Mouse (Mus musculus) forebrain, embryonic 10.5 days (tissue): ENCODE results near the gene Perm1. TPM values are rescaled to one million over a fixed set of nuclear protein-coding genes. Genes with fewer than 3 reads are reported as not detected.

Experiments
- DNase-seq: peaks from one replicate; pipeline ENCODE4 v3.0.0-alpha.2; 2017; ENCODE audit warnings: low spot score; ENCODE audit errors: extremely low spot score
- H3K27ac ChIP-seq: fragments of 300-500 bp; sonication (generic); 2 replicates; pipeline ENCODE4 v1.5.1; 2016; ENCODE audit warnings: mild to moderate bottlenecking
- H3K27me3 ChIP-seq: fragments of 300-500 bp; sonication (generic); 2 replicates; pipeline ENCODE4 v1.6.1; 2016; ENCODE audit warnings: mild to moderate bottlenecking; ENCODE audit not compliant: poor library complexity, severe bottlenecking
- H3K36me3 ChIP-seq: fragments of 300-500 bp; sonication (generic); replicated peaks from 2 replicates; pipeline ENCODE4 v1.6.1; 2016; ENCODE audit warnings: mild to moderate bottlenecking, moderate library complexity
- H3K4me1 ChIP-seq: fragments of 300-500 bp; sonication (generic); 2 replicates; pipeline ENCODE4 v1.6.1; 2016
- H3K4me3 ChIP-seq: fragments of 300-500 bp; sonication (generic); 2 replicates; pipeline ENCODE4 v1.5.1; 2016; ENCODE audit warnings: mild to moderate bottlenecking, moderate library complexity
- H3K9me3 ChIP-seq: fragments of 300-500 bp; sonication (generic); 2 replicates; pipeline ENCODE4 v1.6.1; 2016; ENCODE audit warnings: mild to moderate bottlenecking, moderate library complexity
- WGBS: fragments of 180-500 bp; shearing (Covaris S2); methylation state at CpG from one replicate; pipeline ENCODE4 v1.1.7; 2016; 5-methylcytosine and 5-hydroxymethylcytosine counted together
- polyA plus RNA-seq: library from polyadenylated mRNA; unstranded; fragments of >200 nt; fragmentation: Nextera tagmentation; extraction: Ambion mirVana; gene quantifications from 2 replicates; pipeline ENCODE4 v1.2.1, GENCODE M21; 2016

Gene Perm1
- polyA plus RNA-seq, 1 experiment from 2014 or later: 1.1 TPM

GRCm38 (mm10) chr4:156235360-156235770 lies 19.7 kb downstream of the Perm1 start:
- no peaks in the 10 kb centered on the region for H3K27me3 ChIP-seq
- H3K9me3 ChIP-seq: no peaks in the 10 kb centered on the region
- peak overlapping the region; percentile 93 for H3K4me3 ChIP-seq
- DNase-seq: no peak
- WGBS: 3% methylated on average over 15 of the region's 15 CpGs
- peak overlapping the region; percentile 93 for H3K27ac ChIP-seq
- peaks cover 67% of the 10 kb centered on the region for H3K36me3 ChIP-seq
- H3K4me1 ChIP-seq: peaks cover 28% of the 10 kb centered on the region

- Histone ChIP-seq H3K4me1 (peaks cover 28% of the 10 kb centered on the region), H3K4me3 (peak within 1 kb of the TSS; percentile 93), H3K27ac (peak within 1 kb of the TSS; percentile 93), H3K36me3 (peaks cover 67% of the 10 kb centered on the region), H3K9me3 (no peaks in the 10 kb centered on the region), H3K27me3 (no peaks in the 10 kb centered on the region)
- peak; percentile 95 for DNase-seq
- under 1% methylated on average over 89 of the region's 90 CpGs for WGBS
Measured at GRCm38 (mm10) chr4:156235808-156236533, 20.3 kb downstream of the Perm1 start, which contains the start of gene Noc2l. Gene Noc2l (plus strand): TSS chr4:156236010.

GRCm38 (mm10) chr4:156236651-156237447 lies 21.2 kb downstream of the Perm1 start:
- H3K4me1 ChIP-seq: peaks cover 28% of the 10 kb centered on the region
- H3K27me3 ChIP-seq: no peaks in the 10 kb centered on the region
- H3K4me3 ChIP-seq: peak overlapping the region; percentile 93
- H3K9me3 ChIP-seq: no peaks in the 10 kb centered on the region
- H3K36me3 ChIP-seq: peaks cover 67% of the 10 kb centered on the region
- no peak for DNase-seq
- peak overlapping the region; percentile 93 for H3K27ac ChIP-seq
- WGBS: 28% methylated on average over 58 of the region's 60 CpGs

GRCm38 (mm10) chr4:156249567-156249966 lies 33.9 kb downstream of the Perm1 start:
- no peaks in the 10 kb centered on the region for H3K9me3 ChIP-seq
- no peak overlapping the region for H3K4me3 ChIP-seq
- WGBS: 73% methylated on average over 11 of the region's 11 CpGs
- H3K27me3 ChIP-seq: peaks cover 32% of the 10 kb centered on the region
- no peak overlapping the region for H3K27ac ChIP-seq
- no peak for DNase-seq
- H3K4me1 ChIP-seq: peaks cover 19% of the 10 kb centered on the region
- H3K36me3 ChIP-seq: peaks cover 55% of the 10 kb centered on the region

GRCm38 (mm10) chr4:156251081-156251480 lies 35.4 kb downstream of the Perm1 start:
- WGBS: 78% methylated on average over 8 of the region's 8 CpGs
- no peak for DNase-seq
- Histone ChIP-seq H3K36me3 (peaks cover 40% of the 10 kb centered on the region), H3K27me3 (peaks cover 45% of the 10 kb centered on the region), H3K4me1 (peaks cover 30% of the 10 kb centered on the region), H3K27ac (no peak overlapping the region), H3K4me3 (no peak overlapping the region), H3K9me3 (no peaks in the 10 kb centered on the region)

- 27% methylated on average over 7 of the region's 7 CpGs for WGBS
- H3K4me3 ChIP-seq: no peak overlapping the region
- peaks cover 30% of the 10 kb centered on the region for H3K4me1 ChIP-seq
- H3K27ac ChIP-seq: no peak overlapping the region
- peaks cover 45% of the 10 kb centered on the region for H3K27me3 ChIP-seq
- H3K9me3 ChIP-seq: no peaks in the 10 kb centered on the region
- peaks cover 29% of the 10 kb centered on the region for H3K36me3 ChIP-seq
- no peak for DNase-seq
Measured at GRCm38 (mm10) chr4:156252140-156252539, 36.5 kb downstream of the Perm1 start.

- H3K36me3 ChIP-seq: peaks cover 25% of the 10 kb centered on the region
- no peaks in the 10 kb centered on the region for H3K9me3 ChIP-seq
- DNase-seq: no peak
- peaks cover 30% of the 10 kb centered on the region for H3K4me1 ChIP-seq
- peaks cover 45% of the 10 kb centered on the region for H3K27me3 ChIP-seq
- no peak overlapping the region for H3K4me3 ChIP-seq
- 41% methylated on average over 3 of the region's 3 CpGs for WGBS
- H3K27ac ChIP-seq: no peak overlapping the region
Measured at GRCm38 (mm10) chr4:156252619-156253018, 37.0 kb downstream of the Perm1 start.

- Histone ChIP-seq H3K36me3 (peaks cover 20% of the 10 kb centered on the region), H3K4me1 (peaks cover 30% of the 10 kb centered on the region), H3K27me3 (peaks cover 45% of the 10 kb centered on the region), H3K27ac (no peak overlapping the region), H3K9me3 (no peaks in the 10 kb centered on the region), H3K4me3 (no peak overlapping the region)
- WGBS: 44% methylated on average over 7 of the region's 7 CpGs
- DNase-seq: no peak
Measured at GRCm38 (mm10) chr4:156253043-156253442, 37.4 kb downstream of the Perm1 start.

GRCm38 (mm10) chr4:156254361-156255077 lies 38.9 kb downstream of the Perm1 start:
- H3K9me3 ChIP-seq: no peaks in the 10 kb centered on the region
- 1% methylated on average over 30 of the region's 30 CpGs for WGBS
- DNase-seq: peak; percentile 44
- peaks cover 28% of the 10 kb centered on the region for H3K4me1 ChIP-seq
- peak overlapping the region; percentile 30 for H3K4me3 ChIP-seq
- H3K36me3 ChIP-seq: peaks cover 6% of the 10 kb centered on the region
- no peak overlapping the region for H3K27ac ChIP-seq
- peaks cover 45% of the 10 kb centered on the region for H3K27me3 ChIP-seq

GRCm38 (mm10) chr4:156255078-156255839 lies 39.6 kb downstream of the Perm1 start, which contains the start of gene Samd11:
Gene Samd11 (minus strand): TSS chr4:156255657.
- DNase-seq: no peak
- Histone ChIP-seq H3K27ac (no peak within 1 kb of the TSS), H3K36me3 (no peaks in the 10 kb centered on the region), H3K27me3 (peaks cover 45% of the 10 kb centered on the region), H3K4me1 (peaks cover 23% of the 10 kb centered on the region), H3K4me3 (peak within 1 kb of the TSS; percentile 30; the same call in 1 of the 2 replicates), H3K9me3 (no peaks in the 10 kb centered on the region)
- 3% methylated on average over 26 of the region's 26 CpGs for WGBS
